Mouse (Mus musculus) gastrocnemius, postnatal 14 days (tissue): ENCODE results near the gene Golga4. TPM values are rescaled to one million over a fixed set of nuclear protein-coding genes. Genes with fewer than 3 reads are reported as not detected.

ENCODE experiments used
- DNase-seq: peaks from one replicate; pipeline ENCODE4 v3.0.0; 2021; ENCODE audit warnings: mixed read lengths
- intact Hi-C: fragments of 180-260 bp; cut with DNase I; formaldehyde crosslinking; loops from one replicate; pipeline ENCODE4 v1.15.1; 2025; ENCODE audit warnings: low total_unique reads
- total RNA-seq, 2 experiments: library from RNA; stranded (reverse); gene quantifications; 2 replicates each; pipeline ENCODE4 v1.2.3; 2021

Golga4 gene
- total RNA-seq, 2 experiments from 2014 or later, result 157 TPM

DNA sequence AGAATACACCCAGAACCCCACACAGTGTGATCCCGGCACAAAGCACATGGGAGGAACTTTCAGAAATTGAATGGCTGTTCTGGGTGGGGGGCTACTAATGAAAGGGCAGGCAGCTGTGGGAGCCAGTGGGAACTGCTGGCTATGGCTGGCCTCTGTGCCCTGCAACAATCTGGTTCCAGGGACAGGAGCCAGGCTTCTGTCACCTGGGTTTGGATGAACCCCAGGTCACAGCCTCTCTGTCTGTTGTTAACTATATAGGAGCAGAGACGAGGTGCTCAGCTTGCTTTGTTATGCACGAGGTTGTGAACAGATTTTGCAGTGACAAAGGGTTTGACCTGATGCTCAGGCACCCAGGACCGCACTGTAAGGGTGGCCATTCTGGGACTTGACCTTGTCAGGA, 102.5 kb downstream of the Golga4 start:
- DNase-seq, result no peak
- intact Hi-C loops, result loop anchor here (5.0 kb wide), 1 partner anchor 264 kb away; no protein-coding TSS in a partner anchor

DNA sequence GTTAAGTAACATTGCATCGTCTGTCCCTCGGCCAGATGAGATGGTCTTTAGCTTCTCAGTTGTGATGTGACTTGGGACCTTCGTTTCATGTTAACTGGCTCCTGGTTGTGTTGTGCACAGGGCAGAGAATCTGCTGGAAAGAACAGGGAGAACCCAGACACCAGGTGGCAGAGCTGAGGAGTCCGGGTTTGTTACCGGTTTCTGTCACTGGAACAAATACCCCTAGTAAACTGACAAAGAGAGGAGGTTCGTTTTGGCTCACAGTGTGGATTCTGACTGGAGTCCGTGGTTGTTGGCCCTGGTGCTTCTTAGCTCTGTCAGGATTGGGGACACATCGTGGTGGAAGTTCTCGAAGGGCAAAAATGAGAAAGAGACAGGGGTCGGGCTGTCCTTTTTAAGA, 104.0 kb downstream of the Golga4 start:
- DNase-seq, result peak; percentile 44
- intact Hi-C loops, result no loop called here

- intact Hi-C loops, result no loop called here
- peak; percentile 56 for DNase-seq
Measured at GRCm38 (mm10) chr9:118611111-118611541, 105.1 kb downstream of the Golga4 start.

DNA sequence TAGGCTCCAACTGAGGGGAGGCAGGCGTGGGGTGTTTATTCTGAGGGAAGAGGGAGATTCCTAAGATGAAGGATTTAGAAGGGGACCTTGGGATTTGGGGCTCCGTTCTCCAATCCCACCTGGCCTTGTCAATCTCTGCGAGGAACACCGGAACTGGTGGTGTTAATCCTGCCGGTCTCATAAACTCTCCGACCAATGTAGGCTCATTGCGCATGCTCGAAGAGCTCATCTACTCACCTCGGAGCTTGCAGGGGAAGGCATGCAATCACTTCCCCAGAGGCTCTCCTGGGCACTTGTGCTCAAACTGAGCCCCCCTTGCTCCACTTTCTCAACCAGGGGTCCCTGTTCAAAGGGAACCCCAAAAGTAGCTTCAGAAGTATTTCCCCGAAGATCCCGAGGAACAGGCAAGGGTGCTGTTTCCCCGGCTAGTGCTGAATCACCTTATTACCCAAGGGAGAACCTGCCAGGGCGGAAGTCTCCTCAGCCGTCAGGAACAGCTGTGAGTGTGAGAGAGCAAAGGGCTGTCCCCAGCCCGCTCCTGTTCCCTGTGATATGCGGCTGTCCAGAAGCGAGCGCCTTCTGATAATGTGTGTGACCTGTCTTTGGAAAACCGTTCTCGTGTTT, 106.0 kb downstream of the Golga4 start:
- peak; percentile 39 for DNase-seq
- intact Hi-C loops, result no loop called here

DNA sequence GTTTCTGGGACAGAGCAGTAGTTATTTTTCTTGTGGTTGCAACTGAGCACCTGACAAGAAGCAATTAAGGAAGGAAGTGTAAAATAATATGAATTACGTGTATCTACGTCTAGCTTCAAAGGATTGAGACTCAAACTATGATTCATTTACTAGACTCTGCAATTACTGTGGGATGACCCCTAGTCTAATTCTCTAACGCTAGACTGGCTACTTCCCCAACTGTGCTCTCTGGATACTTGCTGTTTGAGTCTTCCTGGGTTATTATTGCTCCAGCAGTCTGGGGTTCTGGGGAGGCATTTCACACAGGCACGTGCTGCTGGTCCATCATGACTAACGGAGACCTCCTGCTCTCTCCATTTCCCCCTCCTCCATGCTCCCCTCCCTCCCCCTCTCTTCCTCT, 111.2 kb downstream of the Golga4 start:
- intact Hi-C loops, result no loop called here
- no peak for DNase-seq

DNA sequence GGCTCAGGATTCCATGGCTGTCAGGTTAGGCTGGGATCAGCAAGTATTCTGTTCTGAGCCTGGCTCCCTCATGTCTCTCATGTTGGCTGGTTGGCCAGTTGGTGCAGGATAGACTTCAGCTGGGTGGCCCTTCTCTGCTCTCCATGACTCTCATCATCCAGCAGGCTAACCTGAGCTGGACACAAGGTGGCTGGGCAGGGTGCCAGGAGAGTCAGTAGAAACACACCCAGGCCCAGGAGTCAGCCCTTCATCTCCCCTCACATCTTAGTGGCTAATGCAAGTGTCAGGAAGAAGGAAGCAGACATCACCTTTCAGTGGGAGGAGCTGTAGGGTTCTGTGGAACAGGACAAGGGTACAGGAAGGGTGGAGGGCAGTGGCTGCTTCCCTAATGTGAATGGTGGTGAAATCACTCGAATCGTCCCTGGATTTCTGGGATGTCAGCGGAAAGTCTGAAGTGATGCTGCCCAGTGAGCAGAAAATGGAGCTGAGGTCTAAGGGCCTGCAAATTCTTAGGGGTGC, 112.7 kb downstream of the Golga4 start:
- DNase-seq, result no peak
- intact Hi-C loops, result no loop called here

DNA sequence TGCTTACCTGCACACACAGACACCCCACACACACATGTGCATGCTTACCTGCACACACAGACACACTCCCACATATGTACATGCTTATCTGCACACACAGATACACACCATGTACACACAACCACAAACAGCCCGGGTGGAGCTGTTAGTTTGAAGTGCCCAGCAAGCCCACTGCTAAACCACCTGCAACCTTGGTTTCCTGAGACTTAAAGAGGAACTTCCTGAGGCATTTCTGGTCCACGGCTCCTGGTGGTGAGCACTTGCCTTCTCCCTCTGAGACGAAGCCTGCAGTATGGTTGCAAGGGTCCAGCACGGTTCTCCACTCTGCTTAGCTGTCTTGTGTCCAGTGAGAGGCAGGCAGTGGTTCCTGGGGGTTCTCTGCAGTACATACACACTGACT, 114.7 kb downstream of the Golga4 start:
- no peak for DNase-seq
- intact Hi-C loops, result no loop called here

DNA sequence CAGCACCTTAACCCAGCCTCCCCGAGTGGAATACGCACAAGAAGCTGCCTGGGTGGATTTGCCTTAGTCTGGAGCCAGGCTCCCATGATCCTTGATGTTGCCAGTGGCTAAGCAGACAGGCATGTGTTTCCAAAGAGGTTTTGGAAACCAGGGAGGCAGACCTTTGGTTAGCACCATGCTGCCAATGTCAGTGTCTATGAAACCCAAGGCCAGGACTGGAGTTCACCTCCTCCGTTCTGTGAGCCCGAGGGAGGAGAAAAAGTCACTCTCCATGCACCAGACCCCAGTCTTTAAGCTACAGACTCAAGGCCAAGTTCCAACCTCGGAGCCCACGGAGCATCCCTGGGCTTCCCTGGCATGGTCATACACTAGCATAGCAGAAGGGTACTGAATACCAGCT, 115.6 kb downstream of the Golga4 start:
- no peak for DNase-seq
- intact Hi-C loops, result no loop called here

DNA sequence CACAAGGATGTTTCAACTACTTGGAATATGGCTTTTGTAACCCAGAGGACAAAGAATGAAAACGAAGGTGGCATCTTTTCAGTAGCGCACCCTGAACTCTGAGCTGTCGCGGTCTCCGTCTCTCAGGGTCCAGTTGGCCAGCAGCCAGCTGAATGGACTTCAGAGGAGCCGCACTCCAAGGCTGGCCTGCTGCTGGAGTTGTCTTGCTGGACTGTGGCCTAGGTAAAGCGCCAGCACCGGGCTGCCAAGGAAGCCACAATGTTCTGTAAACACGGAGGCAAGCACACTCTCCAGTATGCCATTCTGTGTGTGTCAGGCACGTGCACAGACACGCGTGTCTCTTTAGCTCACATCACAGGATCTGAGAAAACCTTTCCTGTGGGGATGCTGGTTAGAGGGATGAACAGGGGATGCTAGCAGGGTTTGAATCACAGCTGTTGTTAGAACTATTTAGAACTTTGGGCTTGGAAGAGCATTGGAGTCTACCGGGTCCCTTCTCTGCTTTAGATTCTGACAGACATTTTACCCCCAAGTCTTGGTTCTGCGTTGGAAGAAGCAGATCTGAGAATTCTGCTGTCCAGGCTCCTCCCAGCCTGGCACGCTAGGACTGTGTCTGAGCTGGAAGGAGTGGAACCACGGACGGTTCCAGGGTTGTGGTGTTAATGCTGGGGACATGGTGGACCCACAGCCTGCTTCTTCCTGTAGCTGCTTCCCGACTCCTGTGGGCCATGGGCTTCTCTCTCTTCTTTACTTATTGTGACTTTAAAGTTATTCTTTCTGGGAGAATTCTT, 116.5 kb downstream of the Golga4 start:
- intact Hi-C loops, result no loop called here
- peak; percentile 57 for DNase-seq

- no peak for DNase-seq
- intact Hi-C loops, result no loop called here
Measured at GRCm38 (mm10) chr9:118623483-118623882, 117.4 kb downstream of the Golga4 start.

- no peak for DNase-seq
- intact Hi-C loops, result no loop called here
Measured at GRCm38 (mm10) chr9:118624146-118624545, 118.1 kb downstream of the Golga4 start.

- DNase-seq, result no peak
- intact Hi-C loops, result loop anchor here (10.0 kb wide), 1 partner anchor 55 kb away; no protein-coding TSS in a partner anchor
Measured at GRCm38 (mm10) chr9:118629763-118630379, 123.8 kb downstream of the Golga4 start.

Other genes with a start within 250 kb of the Golga4 start
- gene Eomes, start 28.1 kb upstream of the Golga4 start, total RNA-seq, result not detected
- gene Itga9, start 100.4 kb downstream of the Golga4 start, total RNA-seq, result 10 to 100 TPM; 12.3 to 17.7 TPM